Mouse (Mus musculus): ENCODE results near the gene Cped1. TPM values are rescaled to one million over a fixed set of nuclear protein-coding genes. Genes with fewer than 3 reads are reported as not detected.
A peak's percentile ranks its signal among the peaks of the same experiment; 100 is the strongest.

Gene Cped1
- polyA plus RNA-seq, 1 experiment from 2014 or later = 42.0 TPM

DNA sequence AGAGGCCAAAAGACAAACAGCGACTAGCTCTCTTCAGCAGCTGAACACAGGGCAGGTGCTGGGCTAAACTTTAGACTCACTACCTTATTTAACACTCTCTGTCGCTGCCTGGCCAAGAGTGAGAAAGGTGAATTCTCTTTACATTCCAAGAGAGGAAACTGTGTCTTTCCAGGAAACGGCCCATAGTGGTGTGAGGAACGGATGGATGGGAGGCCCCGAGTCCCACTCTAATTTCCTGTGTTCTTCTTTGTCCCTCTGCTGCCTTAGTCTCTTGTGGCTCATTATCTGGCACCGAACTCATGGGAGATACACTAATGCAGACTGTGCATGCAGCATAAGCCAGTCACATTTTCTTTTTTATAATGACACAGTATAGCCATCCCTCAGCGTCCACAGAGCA, 31.9 kb downstream of the Cped1 start:
- TF ChIP-seq CTCF (IDR thresholded peaks at IDR 0.05; ENCODE audit: low read depth) = no peak
- DNase-seq (no peak), ATAC-seq (ENCODE audit: insufficient read depth) (no peak)
- Histone ChIP-seq H3K4me2 (no peak overlapping the region), H3K9ac (no peak overlapping the region), H3K4me1 (ENCODE audit: insufficient read depth) (0 out of 2 replicates have a peak, but pooled peaks cover 4% of the 10 kb centered on the region), H3K27ac (ENCODE audit: low read depth) (peak overlapping the region; percentile 12; the same call in 1 of the 2 replicates), H3K36me3 (ENCODE audit: insufficient read depth) (no peaks in the 10 kb centered on the region), H3K9me3 (ENCODE audit: low read depth, low read length) (no peaks in the 10 kb centered on the region), H3K27me3 (ENCODE audit: insufficient read depth, low read length) (no peaks in the 10 kb centered on the region), H3K4me3 (ENCODE audit: low read depth, low read length) (no peak overlapping the region)
- 57% methylated on average over 7 of the region's 7 CpGs for WGBS

DNA sequence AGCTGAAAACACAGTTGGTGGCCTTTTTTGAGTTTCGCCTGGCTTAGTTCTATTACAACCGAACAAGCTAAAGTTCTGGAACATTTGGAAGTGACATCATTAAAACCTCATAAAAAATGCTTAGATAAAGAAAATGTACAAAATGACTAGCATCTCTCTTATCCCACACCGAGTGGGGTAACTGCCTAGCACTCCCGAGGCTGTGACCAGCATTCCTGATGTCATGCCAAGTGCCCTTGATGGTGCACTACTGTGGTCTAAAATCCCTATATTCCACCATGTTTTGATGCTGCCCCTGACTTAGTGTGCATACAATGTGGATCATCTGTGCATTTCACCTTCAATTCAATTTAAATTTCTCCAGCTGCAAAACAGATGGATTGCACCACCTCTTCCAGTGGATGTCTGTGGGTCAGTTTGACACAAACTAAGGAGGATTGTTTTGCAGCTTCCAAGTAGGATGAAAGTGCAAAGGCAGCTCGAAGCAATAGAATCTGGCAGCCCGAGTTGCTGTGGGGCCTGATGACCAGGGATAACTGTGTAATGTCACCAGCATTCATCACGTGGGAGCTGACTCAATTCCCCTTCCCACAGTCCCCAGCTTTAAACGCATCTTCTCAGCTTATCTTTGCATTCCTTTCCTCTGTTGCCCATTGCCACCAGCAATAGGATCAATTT, 33.2 kb downstream of the Cped1 start:
- Histone ChIP-seq H3K4me2 (no peak overlapping the region), H3K27ac (ENCODE audit: low read depth) (peak overlapping the region; percentile 12; the same call in 1 of the 2 replicates), H3K27me3 (ENCODE audit: insufficient read depth, low read length) (no peaks in the 10 kb centered on the region), H3K36me3 (ENCODE audit: insufficient read depth) (no peaks in the 10 kb centered on the region), H3K9ac (no peak overlapping the region), H3K4me3 (ENCODE audit: low read depth, low read length) (no peak overlapping the region), H3K4me1 (ENCODE audit: insufficient read depth) (0 out of 2 replicates have a peak, but pooled peaks cover 4% of the 10 kb centered on the region), H3K9me3 (ENCODE audit: low read depth, low read length) (no peaks in the 10 kb centered on the region)
- DNase-seq = peak; percentile 51
- no peak for TF ChIP-seq CTCF (IDR thresholded peaks at IDR 0.05; ENCODE audit: low read depth)
- peak; percentile 50; the same call in 1 of the 2 replicates for ATAC-seq (ENCODE audit: insufficient read depth)
- WGBS = 39% methylated on average over 8 of the region's 8 CpGs

DNA sequence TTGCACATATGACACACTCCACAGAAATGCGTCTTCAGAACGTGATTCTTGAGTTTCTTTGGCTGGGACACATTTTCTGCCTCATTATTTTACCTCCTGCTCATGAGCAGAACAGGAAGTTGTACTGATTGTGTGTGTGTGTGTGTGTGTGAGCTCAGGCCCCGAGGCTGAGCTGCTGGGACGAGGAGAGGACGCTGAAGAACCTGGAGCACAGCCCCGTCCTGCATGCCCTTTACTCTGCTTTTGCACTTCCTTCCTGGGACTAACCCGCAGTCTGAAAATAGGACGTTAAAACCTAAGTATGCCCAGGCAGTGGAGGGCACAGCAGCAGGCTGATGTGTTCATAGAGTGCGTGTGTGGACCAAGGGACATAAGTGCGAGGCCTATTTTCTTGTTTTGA, 33.9 kb downstream of the Cped1 start:
- Histone ChIP-seq H3K4me3 (ENCODE audit: low read depth, low read length) (no peak overlapping the region), H3K9me3 (ENCODE audit: low read depth, low read length) (no peaks in the 10 kb centered on the region), H3K27me3 (ENCODE audit: insufficient read depth, low read length) (no peaks in the 10 kb centered on the region), H3K27ac (ENCODE audit: low read depth) (no peak overlapping the region), H3K4me1 (ENCODE audit: insufficient read depth) (0 out of 2 replicates have a peak, but pooled peaks cover 4% of the 10 kb centered on the region), H3K4me2 (no peak overlapping the region), H3K9ac (no peak overlapping the region), H3K36me3 (ENCODE audit: insufficient read depth) (no peaks in the 10 kb centered on the region)
- ATAC-seq (ENCODE audit: insufficient read depth) = no peak
- peak; percentile 50 for DNase-seq
- no peak for TF ChIP-seq CTCF (IDR thresholded peaks at IDR 0.05; ENCODE audit: low read depth)
- 44% methylated on average over 10 of the region's 10 CpGs for WGBS

DNA sequence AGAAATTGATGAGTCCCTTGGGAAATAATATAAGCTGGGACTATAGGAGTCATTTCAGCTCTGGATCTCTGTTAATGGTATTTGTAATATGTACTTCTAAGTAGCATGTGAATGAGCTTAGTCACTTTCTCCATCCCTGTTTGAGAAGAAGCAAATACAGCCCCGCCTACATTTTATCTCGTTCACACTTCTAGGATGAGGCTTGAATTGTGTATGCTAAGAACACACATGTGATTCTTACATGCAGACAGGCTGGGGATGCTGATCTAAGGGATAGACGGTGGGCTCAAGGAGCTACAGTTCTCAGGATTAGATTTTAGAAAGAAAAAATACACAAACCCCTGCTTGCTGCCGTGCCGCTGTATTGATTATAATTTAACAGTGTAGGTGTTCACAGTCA, 35.0 kb downstream of the Cped1 start:
- Histone ChIP-seq H3K36me3 (ENCODE audit: insufficient read depth) (no peaks in the 10 kb centered on the region), H3K27me3 (ENCODE audit: insufficient read depth, low read length) (no peaks in the 10 kb centered on the region), H3K27ac (ENCODE audit: low read depth) (no peak overlapping the region), H3K9me3 (ENCODE audit: low read depth, low read length) (no peaks in the 10 kb centered on the region), H3K9ac (no peak overlapping the region), H3K4me1 (ENCODE audit: insufficient read depth) (0 out of 2 replicates have a peak, but pooled peaks cover 4% of the 10 kb centered on the region), H3K4me3 (ENCODE audit: low read depth, low read length) (no peak overlapping the region), H3K4me2 (no peak overlapping the region)
- no peak for TF ChIP-seq CTCF (IDR thresholded peaks at IDR 0.05; ENCODE audit: low read depth)
- ATAC-seq (ENCODE audit: insufficient read depth) = no peak
- WGBS = 74% methylated on average over 5 of the region's 5 CpGs
- no peak for DNase-seq

DNA sequence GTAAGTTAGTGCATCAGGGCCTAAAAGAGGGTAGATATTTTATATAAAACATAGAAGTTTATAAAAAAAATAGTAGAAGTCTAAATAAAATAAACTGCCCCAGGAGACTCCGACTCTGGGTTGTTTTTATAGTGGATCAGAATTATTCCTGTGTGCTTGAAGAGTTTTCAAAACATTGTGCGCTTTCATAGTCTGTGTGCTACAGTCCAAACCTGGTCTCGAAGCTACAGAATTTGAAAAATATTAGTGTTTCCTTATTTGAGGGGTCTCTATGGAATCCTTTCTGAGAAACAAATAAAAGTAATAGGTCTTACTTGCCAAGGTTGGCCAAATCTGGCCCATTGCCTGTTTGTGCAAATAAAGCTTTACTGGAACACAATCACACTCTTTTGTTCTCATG, 35.6 kb downstream of the Cped1 start:
- Histone ChIP-seq H3K4me1 (ENCODE audit: insufficient read depth) (0 out of 2 replicates have a peak, but pooled peaks cover 4% of the 10 kb centered on the region), H3K27me3 (ENCODE audit: insufficient read depth, low read length) (no peaks in the 10 kb centered on the region), H3K27ac (ENCODE audit: low read depth) (no peak overlapping the region), H3K9ac (no peak overlapping the region), H3K36me3 (ENCODE audit: insufficient read depth) (no peaks in the 10 kb centered on the region), H3K4me2 (no peak overlapping the region), H3K9me3 (ENCODE audit: low read depth, low read length) (no peaks in the 10 kb centered on the region), H3K4me3 (ENCODE audit: low read depth, low read length) (no peak overlapping the region)
- WGBS = 74% methylated on average over 3 of the region's 3 CpGs
- no peak for DNase-seq
- no peak for ATAC-seq (ENCODE audit: insufficient read depth)
- TF ChIP-seq CTCF (IDR thresholded peaks at IDR 0.05; ENCODE audit: low read depth) = no peak

DNA sequence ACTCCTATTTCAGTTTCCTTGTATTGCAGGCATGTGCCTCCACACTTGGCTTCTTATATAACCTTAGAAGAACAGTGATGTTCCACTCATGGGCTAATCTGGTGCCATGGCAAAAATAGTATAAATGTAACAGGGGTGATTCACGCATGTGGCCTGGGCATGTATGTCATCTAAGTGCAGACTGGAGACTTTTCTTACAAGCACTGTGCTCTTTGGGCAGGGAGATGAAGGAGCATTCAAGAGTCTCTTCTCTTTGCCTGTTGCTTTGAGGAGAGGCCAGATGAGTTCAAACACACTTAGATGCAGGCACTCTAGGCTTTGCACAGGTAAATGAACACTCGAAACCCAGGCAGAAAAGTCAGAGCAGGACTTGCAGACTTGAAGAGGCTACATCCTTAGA, 38.5 kb downstream of the Cped1 start:
- Histone ChIP-seq H3K36me3 (ENCODE audit: insufficient read depth) (no peaks in the 10 kb centered on the region), H3K9ac (no peak overlapping the region), H3K4me3 (ENCODE audit: low read depth, low read length) (no peak overlapping the region), H3K9me3 (ENCODE audit: low read depth, low read length) (no peaks in the 10 kb centered on the region), H3K4me1 (ENCODE audit: insufficient read depth) (no peaks in the 10 kb centered on the region), H3K27me3 (ENCODE audit: insufficient read depth, low read length) (no peaks in the 10 kb centered on the region), H3K4me2 (no peak overlapping the region), H3K27ac (ENCODE audit: low read depth) (0 out of 2 replicates have a peak overlapping the region, but pooled peaks have one; percentile 8)
- DNase-seq = no peak
- WGBS = 76% methylated on average over 2 of the region's 2 CpGs
- TF ChIP-seq CTCF (IDR thresholded peaks at IDR 0.05; ENCODE audit: low read depth) = no peak
- ATAC-seq (ENCODE audit: insufficient read depth) = no peak

DNA sequence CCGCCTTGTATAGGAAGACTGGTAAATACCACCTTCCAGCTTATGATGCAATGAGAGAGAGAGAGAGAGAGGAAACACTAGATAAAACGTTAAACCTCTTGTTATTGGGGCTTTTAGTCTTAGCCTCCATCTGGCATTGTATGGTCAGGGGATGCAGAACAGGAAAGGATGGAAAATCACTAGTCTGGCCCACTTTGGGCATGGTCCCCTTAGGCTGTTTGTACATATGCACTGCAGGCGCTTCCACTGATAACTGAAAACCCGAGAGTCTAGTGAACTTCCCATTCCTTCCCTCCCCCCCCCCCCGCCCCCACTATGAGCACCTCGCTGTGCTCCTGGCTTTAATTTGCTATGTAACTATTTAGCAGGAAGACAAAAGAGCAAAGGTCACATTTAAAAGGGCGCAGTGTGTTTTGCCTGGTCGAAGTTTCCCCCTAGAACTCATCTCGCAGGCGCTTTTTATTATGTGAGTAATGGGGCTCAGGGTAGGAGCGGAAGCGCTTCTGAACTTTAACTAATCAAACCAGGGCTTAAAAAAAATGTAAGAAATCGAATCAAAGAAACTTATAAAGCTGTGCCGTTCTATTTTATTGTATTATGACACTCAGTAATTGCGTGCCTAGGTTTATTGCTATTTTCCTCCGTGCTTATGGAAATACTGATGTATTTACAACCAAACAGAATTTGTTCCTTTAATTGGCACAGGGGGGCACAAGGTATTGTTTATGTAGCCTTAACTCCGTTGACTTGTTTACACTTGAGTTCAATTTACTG, 40.1 kb downstream of the Cped1 start:
- Histone ChIP-seq H3K36me3 (ENCODE audit: insufficient read depth) (no peaks in the 10 kb centered on the region), H3K9me3 (ENCODE audit: low read depth, low read length) (no peaks in the 10 kb centered on the region), H3K4me3 (ENCODE audit: low read depth, low read length) (0 out of 2 replicates have a peak overlapping the region, but pooled peaks have one; percentile 2), H3K9ac (no peak overlapping the region), H3K4me2 (peak overlapping the region; percentile 44), H3K4me1 (ENCODE audit: insufficient read depth) (no peaks in the 10 kb centered on the region), H3K27ac (ENCODE audit: low read depth) (peak overlapping the region; percentile 71; the same call in 1 of the 2 replicates), H3K27me3 (ENCODE audit: insufficient read depth, low read length) (no peaks in the 10 kb centered on the region)
- 14% methylated on average over 17 of the region's 17 CpGs for WGBS
- DNase-seq = peak; percentile 42
- TF ChIP-seq CTCF (IDR thresholded peaks at IDR 0.05; ENCODE audit: low read depth) = no peak
- ATAC-seq (ENCODE audit: insufficient read depth) = peak; percentile 72; the same call in 1 of the 2 replicates
